Mouse (Mus musculus): ENCODE results near the gene Dffb.

DNA sequence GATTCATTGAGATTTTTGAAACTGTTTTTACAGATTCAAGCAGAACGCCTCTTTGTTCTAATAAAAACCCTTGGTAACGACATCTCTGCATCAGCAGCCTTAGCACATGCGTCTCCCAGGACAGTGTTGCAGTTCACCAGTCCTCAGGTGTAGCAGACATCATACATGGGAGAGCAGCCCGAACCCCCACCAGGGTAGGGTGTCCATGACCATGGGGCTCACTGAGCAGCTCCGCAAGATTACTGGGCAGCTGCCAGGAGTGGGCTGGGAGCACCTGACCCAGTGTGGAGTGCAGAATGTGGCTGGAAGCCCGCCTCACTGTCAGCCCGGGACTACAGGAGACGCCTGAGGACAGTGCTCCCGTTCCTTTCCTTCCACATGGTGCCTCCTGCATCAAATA, 46.5 kb upstream of the Dffb start:
- TF ChIP-seq CTCF (conservative IDR thresholded peaks at IDR 0.05; ENCODE audit: low read length) (no peak), NANOG (IDR thresholded peaks at IDR 0.05; ENCODE audit: borderline replicate concordance, low read length) (no peak)

Measured in E14TG2a.4 (cell line).